Mouse (Mus musculus) adrenal gland, postnatal 10 days (tissue): Measurements from ENCODE around the gene Gpr149. TPM values are rescaled to one million over a fixed set of nuclear protein-coding genes. Genes with fewer than 3 reads are reported as not detected.
A peak's percentile ranks its signal among the peaks of the same experiment; 100 is the strongest.

Experiments
- DNase-seq: peaks from one replicate; pipeline ENCODE4 v3.0.0; 2021; ENCODE audit warnings: mixed read lengths
- long read RNA-seq, 2 experiments: library from polyadenylated mRNA; stranded (forward); transcript quantifications; one replicate each; pipeline ENCODE4 v2.0.0; 2021
- total RNA-seq, 2 experiments: library from RNA; stranded (reverse); gene quantifications; 2 replicates each; pipeline ENCODE4 v1.2.3; 2021

The Gpr149 gene
- not detected for total RNA-seq
- long read RNA-seq, experiment 1 = 0 reads
- long read RNA-seq, experiment 2 = 0 reads

GRCm38 (mm10) chr3:62604973-62605372 is at the start of gene Gpr149:
TSS of gene Gpr149 (minus strand) at chr3:62605140.
- no peak for DNase-seq

DNA sequence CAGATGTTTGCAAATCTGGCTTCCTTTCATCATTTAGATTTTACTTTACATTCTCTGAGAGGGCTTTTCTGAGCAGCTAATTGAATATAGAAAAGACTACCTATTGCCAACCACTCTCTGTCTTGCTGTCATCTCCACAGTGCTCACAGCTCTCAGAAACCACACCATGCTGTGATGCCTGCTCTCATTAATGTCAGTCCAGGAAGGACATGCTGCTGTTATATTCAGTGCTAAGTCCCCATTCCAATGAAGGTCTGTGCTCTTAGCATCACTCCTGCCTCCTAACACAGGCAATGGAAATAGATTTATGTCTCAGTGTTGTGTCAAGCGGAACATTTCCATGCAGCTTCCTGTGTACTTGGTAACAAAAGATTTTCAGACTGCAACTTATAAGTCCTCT is 45.6 kb upstream of the Gpr149 start:
- no peak for DNase-seq

GRCm38 (mm10) chr3:62610861-62611260 is 5.9 kb upstream of the Gpr149 start:
- no peak for DNase-seq

- no peak for DNase-seq
Observed at GRCm38 (mm10) chr3:62605931-62606330, 991 bp upstream of the Gpr149 start.

DNA sequence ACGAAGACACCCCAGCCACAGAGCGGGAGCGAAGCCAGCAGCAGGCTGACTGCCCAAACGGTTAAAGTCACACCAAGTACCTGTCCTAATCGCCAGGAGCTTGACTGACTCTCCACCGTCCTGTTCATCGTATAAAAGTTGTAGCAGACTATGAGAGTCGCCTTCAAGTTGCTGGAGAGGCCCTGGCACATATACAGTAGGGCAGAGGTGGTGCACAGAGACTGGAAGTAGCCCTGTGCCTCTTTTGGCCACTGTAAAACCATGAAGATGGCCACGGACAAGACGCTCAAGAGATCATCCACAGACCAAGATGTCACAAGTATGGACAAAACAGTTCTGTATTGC is 921 bp downstream of the Gpr149 start:
- DNase-seq = no peak

GRCm38 (mm10) chr3:62603231-62604046 is 1.5 kb downstream of the Gpr149 start:
- no peak for DNase-seq

DNA sequence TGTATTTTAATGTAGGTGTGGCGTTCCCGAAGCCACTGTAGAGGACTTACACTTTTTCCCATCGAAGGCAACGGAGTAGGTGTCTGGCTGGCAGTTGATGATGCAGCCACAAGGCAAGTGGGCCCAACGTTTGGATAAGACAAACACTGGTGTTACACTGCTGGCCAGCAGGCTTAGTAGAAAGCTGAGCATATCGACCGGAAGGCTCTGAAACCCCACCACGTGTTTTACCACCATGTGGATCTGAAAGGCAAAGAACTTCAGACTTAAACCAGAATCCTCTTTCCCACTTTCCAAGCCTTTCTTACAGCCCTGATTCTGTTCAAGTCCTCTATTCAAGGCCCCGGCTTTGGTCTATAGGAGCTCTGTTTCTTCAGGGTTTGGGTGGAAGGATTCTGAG is 2.5 kb downstream of the Gpr149 start:
- no peak for DNase-seq

DNA sequence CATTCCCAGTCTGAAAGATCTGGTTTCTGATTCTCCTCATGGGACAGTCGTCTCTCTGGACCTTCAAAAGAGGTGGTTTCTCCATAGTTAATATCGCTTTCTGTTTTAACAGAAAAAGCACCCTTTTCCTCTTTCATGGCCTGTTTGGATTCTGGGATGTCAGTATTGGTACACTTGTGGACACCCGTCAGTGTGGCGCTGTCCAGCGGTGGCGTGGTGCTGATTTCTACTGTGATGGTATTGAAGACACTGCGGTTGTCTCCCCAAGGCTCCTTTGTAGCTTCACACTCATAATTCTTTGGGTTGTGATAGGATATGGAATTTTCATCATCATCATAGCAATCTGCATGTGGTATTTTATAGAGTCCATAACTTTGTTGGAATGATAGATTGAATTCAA is 10.1 kb downstream of the Gpr149 start:
- DNase-seq = peak; percentile 64

- DNase-seq = no peak
Observed at GRCm38 (mm10) chr3:62585072-62585471, 19.9 kb downstream of the Gpr149 start.

DNA sequence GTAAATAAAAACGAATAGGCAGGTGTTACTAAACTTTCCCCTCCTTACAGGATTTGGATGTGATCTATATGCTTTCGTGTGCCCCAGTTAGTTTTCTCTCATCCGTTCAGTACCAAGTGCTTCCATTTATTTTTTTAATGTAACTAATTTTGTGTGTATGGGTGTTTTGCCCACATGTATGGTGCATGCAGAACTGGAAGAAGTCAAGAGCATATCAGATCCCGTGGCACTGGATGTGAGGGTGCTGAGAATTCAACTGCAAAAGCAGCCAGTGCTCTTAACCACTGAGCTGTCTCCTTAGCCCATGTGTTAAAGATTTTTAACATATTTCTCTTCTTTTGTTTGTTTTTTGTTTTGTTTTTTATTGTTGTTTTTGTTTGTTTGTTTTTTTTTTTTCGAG is 77.3 kb downstream of the Gpr149 start:
- DNase-seq = no peak

- peak; percentile 6 for DNase-seq
Observed at GRCm38 (mm10) chr3:62527160-62527559, 77.8 kb downstream of the Gpr149 start.

GRCm38 (mm10) chr3:62507206-62507647 is 97.7 kb downstream of the Gpr149 start:
- DNase-seq = no peak

DNA sequence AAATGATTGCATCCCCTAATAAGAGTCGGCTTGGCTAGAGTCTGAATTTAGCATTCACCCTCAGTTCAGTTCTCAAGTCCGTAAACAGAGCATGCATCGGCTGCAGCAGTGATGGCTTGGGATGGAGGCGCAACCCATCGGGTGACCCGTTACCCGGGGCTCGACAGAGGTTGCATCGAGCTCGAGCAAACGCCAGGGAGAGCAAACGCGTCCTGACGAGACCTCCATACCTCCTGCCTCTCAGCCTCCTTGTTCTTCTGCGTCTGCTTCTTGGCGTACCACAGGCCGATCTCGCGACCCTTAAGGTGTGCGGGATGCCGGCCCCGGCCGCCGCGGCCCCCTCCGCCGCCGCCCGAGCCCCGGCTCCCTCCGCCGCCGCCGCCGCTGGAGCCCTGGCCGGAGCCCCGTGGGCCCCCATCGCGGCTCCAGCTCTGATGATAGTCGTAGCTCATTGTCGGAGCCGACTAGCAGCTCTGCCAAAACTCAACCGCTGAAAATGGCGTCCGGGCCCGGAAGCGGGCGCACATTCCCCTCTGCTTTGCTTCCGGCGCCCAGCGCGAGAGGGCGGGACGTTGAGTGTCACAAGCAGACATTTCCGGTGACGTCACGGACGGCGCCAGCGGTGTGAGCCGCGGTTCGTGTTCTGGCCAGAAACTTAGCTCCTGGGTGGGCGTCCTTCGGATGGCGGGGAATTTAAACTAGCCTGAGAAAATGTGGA is 98.3 kb downstream of the Gpr149 start, which contains the start of gene Dhx36:
Gene Dhx36 (minus strand): TSS at position 517 of the 718 bp plus-strand sequence.
- DNase-seq = peak; percentile 98

GRCm38 (mm10) chr3:62505166-62505900 is 99.6 kb downstream of the Gpr149 start:
- DNase-seq = no peak

- DNase-seq = no peak
Observed at GRCm38 (mm10) chr3:62499327-62499726, 105.6 kb downstream of the Gpr149 start.

DNA sequence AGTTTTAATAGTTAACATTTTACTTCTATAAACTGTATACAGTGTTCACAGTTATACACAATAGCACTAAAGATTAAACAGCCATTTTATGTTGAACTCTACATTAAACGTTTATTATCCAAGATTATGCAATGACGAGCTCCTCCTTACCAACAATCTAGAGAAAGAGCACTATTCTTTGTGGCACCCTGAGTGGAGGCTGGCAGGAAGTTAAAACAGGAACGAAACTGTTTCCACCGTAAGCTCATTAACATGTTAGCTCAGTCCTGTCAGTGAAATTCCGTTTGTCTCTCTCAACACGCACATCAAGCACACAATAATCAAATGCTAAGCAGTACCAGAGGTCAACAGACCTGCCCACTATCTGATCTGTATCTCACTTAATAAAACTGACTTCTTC is 112.4 kb downstream of the Gpr149 start:
- no peak for DNase-seq

DNA sequence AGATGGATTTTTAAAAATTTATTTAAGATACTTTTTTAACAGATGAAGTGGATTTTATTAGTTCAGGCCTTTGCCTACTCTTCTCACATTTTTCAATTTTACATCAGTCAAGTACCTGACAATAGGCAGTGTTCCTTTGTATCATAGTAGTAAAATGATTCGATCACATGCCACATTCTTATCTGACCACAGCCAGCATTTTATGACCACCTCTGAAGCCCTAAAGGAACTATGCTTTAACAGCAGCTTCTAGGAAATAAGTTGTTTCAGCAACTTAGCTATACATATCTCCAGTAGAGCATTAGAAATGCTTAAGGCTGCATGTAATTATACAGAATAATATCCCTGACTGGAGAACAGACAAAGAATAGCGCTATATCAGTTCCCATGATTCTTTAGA is 120.6 kb downstream of the Gpr149 start:
- DNase-seq = no peak

Other genes starting within 250 kb of the Gpr149 start
- gene Dhx36, start 98.1 kb downstream of the Gpr149 start, total RNA-seq = 10 to 100 TPM; 29.7 to 36.6 TPM